Mouse (Mus musculus) G1E (cell line): ENCODE data around the gene Klk1b1. TPM values are rescaled to one million over a fixed set of nuclear protein-coding genes. Genes with fewer than 3 reads are reported as not detected.
"Not testable (repeated sequence)": the region's sequence is repeated elsewhere in the genome, so short reads cannot be mapped to it uniquely, and the experiment has no call there.

Source experiments
- ATAC-seq: 2 replicates; pipeline ENCODE4 v1.8.0; 2016; ENCODE audit warnings: mild to moderate bottlenecking; ENCODE audit not compliant: insufficient number of reproducible peaks, poor library complexity, low FRiP score, severe bottlenecking; ENCODE audit errors: extremely low read depth
- DNase-seq: peaks from one replicate; pipeline ENCODE4 v3.0.0; 2012; ENCODE audit warnings: low spot score
- H3K27me3 ChIP-seq: 2 replicates; pipeline ENCODE4 v1.6.1; 2012; ENCODE audit warnings: mild to moderate bottlenecking, low read length, inconsistent platforms; ENCODE audit not compliant: insufficient read depth
- H3K36me3 ChIP-seq: replicated peaks from 2 replicates; pipeline ENCODE3; 2012; ENCODE audit warnings: mild to moderate bottlenecking, inconsistent platforms
- H3K4me1 ChIP-seq: 2 replicates; pipeline ENCODE4 v1.6.1; 2012; ENCODE audit warnings: low read depth, low read length, inconsistent platforms, mixed read lengths; ENCODE audit not compliant: insufficient read depth
- H3K4me3 ChIP-seq: 2 replicates; pipeline ENCODE4 v1.5.1; 2012; ENCODE audit warnings: low read depth, mild to moderate bottlenecking, inconsistent platforms, low read length, moderate library complexity, mixed read lengths
- H3K9me3 ChIP-seq: replicated peaks from 2 replicates; pipeline ENCODE4 v1.6.1; 2012; ENCODE audit warnings: inconsistent platforms
- CTCF ChIP-seq: IDR thresholded peaks from 2 replicates; pipeline ENCODE4 v1.5.1; 2012; ENCODE audit warnings: low read depth, low read length, inconsistent platforms, mixed read lengths
- GATA1 ChIP-seq: IDR thresholded peaks from 2 replicates; pipeline ENCODE4 v1.6.1; 2012; ENCODE audit warnings: borderline replicate concordance, low read length, inconsistent platforms, mixed read lengths
- GATA2 ChIP-seq: IDR thresholded peaks from 2 replicates; pipeline ENCODE4 v1.6.1; 2012; ENCODE audit warnings: low read depth, low read length, inconsistent platforms, borderline replicate concordance
- POLR2AphosphoS5 ChIP-seq: IDR thresholded peaks from 2 replicates; pipeline ENCODE4 v1.6.1; 2012; ENCODE audit warnings: low read depth, low read length, inconsistent platforms; ENCODE audit not compliant: insufficient replicate concordance
- TAL1 ChIP-seq: conservative IDR thresholded peaks from 2 replicates; pipeline ENCODE4 v1.6.1; 2012; ENCODE audit warnings: low read depth, low read length, inconsistent platforms, mixed read lengths
- polyA plus RNA-seq: library from polyadenylated mRNA; stranded (reverse); fragments of >175 nt; gene quantifications from 2 replicates; pipeline ENCODE4 v1.2.3, GENCODE M21; 2012
- total RNA-seq, 2 experiments: library from RNA; stranded (forward) in 1 of 2; stranded (reverse) in 1 of 2; fragments of 200-1000 nt in 1 of 2; fragments of >200 nt in 1 of 2; fragmentation: Nextera tagmentation in 1 of 2; gene quantifications; 2 replicates each; pipeline ENCODE4 v1.2.3; 2014 to 2017

The Klk1b1 gene
- total and polyA plus RNA-seq, 3 experiments = not detected

DNA sequence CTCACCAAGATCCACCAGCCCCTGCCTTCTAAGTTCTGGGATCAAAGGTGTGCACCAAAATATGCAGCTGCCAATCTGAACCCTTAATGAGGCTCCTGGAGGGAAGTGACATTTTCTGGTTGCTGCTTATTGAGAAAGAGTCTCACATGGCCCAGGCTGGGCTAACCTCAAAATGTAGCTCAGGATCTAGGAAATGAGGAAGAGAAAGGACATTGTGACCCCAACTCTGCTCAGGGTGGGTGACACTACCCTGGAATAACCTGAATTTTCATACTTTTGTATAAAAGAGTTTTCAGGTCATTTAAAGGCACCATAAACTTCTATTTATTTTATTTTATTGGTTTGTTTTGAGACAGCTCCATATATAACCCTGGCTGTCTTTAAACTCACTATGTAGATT is 19.1 kb downstream of the Klk1b1 start:
- ATAC-seq (no peak), DNase-seq (no peak)
- Histone ChIP-seq H3K9me3 (no peaks in the 10 kb centered on the region), H3K27me3 (no peaks in the 10 kb centered on the region), H3K4me3 (no peak overlapping the region), H3K36me3 (no peaks in the 10 kb centered on the region), H3K4me1 (no peaks in the 10 kb centered on the region)
- TF ChIP-seq TAL1 = no peak
- no peak for TF ChIP-seq GATA2
- TF ChIP-seq CTCF = no peak
- no peak for TF ChIP-seq POLR2AphosphoS5
- no peak for TF ChIP-seq GATA1

DNA sequence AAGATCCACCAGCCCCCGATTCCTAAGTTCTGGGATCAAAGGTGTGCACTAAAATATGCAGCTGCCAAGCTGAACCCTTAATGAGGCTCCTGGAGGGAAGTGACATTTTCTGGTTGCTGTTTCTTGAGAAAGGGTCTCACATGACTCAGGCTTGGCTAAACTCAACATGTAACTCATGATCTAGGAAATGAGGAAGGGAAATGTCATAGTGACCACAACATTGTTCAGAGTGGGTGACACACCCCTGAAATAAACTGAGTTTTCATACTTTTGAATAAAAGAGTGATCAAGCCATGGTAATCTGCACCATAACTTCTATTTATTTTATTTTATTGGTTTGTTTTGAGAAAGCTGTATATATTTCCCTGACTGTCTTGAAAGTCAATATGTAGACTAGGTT is 28.3 kb downstream of the Klk1b1 start:
- not testable (repeated sequence) for H3K4me3 ChIP-seq, H3K27me3 ChIP-seq, DNase-seq, ATAC-seq, H3K4me1 ChIP-seq, H3K9me3 ChIP-seq, H3K36me3 ChIP-seq

DNA sequence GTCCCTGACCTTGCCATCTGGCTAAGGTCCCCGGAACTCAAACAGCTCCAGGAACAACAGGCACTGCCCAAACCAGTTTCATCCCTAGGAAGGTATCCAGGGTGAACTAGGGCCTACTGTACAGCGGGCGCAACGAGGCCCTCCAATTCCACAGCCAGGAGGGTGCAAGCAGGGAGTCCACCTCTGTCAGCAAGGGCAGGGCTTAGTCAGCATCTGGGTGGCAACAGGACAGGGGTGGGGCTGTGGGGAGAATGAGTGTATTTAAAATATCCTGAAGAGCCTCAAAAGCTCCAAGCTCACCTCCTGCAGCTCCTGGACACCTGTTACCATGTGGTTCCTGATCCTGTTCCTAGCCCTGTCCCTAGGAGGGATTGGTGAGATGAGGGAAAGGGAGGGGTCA is 29.0 kb downstream of the Klk1b1 start, which contains the start of gene Klk1b11:
TSS of gene Klk1b11 (plus strand) at position 301 of the 400 bp plus-strand sequence.
- H3K4me3 ChIP-seq, H3K9me3 ChIP-seq, H3K4me1 ChIP-seq, H3K36me3 ChIP-seq, H3K27me3 ChIP-seq, DNase-seq, ATAC-seq: not testable (repeated sequence)

DNA sequence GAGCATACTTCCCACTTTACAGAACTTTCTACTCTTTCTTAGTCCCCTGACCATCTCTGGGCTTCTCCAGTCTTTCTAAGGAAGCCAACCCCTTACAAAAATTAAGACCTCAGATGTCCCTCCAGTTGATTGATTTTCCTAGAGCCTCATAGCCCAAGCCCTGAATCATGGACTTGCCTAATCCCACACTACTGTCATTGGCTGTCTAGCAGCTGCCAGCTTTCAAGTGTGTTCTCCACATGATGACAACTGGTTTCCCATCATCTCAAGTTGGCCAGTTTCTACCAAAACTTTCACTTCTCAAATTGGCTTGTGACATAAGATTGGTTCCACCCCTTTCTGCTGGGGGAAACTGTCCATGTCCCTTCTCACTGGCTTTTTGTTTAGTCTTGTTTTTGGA is 38.3 kb downstream of the Klk1b1 start:
- TF ChIP-seq POLR2AphosphoS5 = no peak
- no peak for TF ChIP-seq GATA1
- TF ChIP-seq TAL1 = no peak
- no peak for TF ChIP-seq CTCF
- TF ChIP-seq GATA2 = no peak
- DNase-seq = no peak
- no peaks in the 10 kb centered on the region for H3K9me3 ChIP-seq
- H3K27me3 ChIP-seq = no peaks in the 10 kb centered on the region
- H3K4me3 ChIP-seq = no peak overlapping the region
- ATAC-seq = no peak
- H3K4me1 ChIP-seq = no peaks in the 10 kb centered on the region
- H3K36me3 ChIP-seq = no peaks in the 10 kb centered on the region

DNA sequence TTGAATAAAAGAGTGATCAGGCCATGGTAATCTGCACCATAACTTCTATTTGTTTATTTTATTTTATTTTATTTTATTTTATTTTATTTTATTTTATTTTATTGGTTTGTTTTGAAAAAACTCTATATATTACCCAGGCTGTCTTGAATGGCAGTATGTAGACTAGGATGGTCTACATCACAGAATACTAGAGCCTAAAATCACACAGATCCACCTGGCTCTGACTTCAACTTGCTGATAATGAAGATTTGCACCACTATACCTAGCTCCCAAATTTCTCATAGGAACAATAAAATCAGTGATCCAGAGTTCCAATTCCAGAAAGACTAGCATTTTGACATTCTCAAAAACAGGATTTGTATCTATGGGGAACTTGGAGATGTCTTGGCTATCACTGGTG is 45.3 kb downstream of the Klk1b1 start, which contains the start of gene Klk1b26:
TSS of gene Klk1b26 (plus strand) at position 301 of the 400 bp plus-strand sequence.
- not testable (repeated sequence) for H3K9me3 ChIP-seq, H3K4me1 ChIP-seq, DNase-seq, H3K4me3 ChIP-seq, H3K27me3 ChIP-seq, H3K36me3 ChIP-seq, ATAC-seq

DNA sequence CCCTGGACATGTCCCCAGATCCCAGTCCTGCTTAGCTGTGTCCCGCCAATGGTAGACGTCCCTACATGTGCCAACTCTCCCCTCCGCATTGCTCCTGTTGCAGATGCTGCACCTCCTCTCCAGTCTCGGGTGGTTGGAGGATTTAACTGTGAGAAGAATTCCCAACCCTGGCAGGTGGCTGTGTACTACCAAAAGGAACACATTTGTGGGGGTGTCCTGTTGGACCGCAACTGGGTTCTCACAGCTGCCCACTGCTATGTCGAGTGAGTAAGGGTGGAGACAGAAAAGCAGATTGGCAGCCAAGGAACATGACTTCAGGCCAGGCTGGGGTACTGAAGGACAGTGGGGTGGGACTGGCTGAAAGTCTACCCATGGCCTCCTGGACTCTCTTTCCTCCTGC is 48.1 kb downstream of the Klk1b1 start:
- ATAC-seq, H3K4me3 ChIP-seq, H3K9me3 ChIP-seq, H3K27me3 ChIP-seq, H3K36me3 ChIP-seq, DNase-seq, H3K4me1 ChIP-seq: not testable (repeated sequence)

DNA sequence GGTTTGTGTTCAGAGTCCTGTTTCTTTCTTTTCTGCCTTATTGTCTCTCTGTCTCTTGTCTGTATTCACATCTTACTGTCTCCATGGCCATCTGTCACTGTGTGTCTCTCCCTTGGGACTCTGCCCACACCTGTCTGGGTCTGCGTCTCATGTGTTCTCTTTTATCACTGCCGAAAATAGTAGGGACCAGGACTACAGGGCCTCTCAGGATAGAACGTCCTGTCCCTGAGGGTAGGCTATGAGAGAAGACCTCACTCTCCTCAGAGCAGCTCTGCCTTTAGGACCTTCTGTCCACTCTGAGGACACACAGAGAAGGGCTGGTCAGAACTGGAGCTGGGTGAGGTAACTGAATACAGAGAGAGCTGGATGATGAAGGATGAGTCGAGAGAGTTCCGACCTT is 48.5 kb downstream of the Klk1b1 start:
- Histone ChIP-seq H3K4me3 (no peak overlapping the region), H3K36me3 (no peaks in the 10 kb centered on the region), H3K4me1 (no peaks in the 10 kb centered on the region), H3K9me3 (no peaks in the 10 kb centered on the region), H3K27me3 (no peaks in the 10 kb centered on the region)
- TF ChIP-seq GATA1 = no peak
- TF ChIP-seq POLR2AphosphoS5 = no peak
- no peak for TF ChIP-seq TAL1
- TF ChIP-seq GATA2 = no peak
- no peak for TF ChIP-seq CTCF
- ATAC-seq (no peak), DNase-seq (no peak)

Other genes starting within 250 kb of the Klk1b1 start
Only the 20 nearest of the 22 such genes appear.
- gene Klk12, start 197.9 kb upstream of the Klk1b1 start, total RNA-seq (2014; fragmentation: Nextera tagmentation) = not detected in 2 replicates
- gene Klk12, start 197.9 kb upstream of the Klk1b1 start, total RNA-seq (2017) = not detected in 2 replicates
- gene Klk12, start 197.9 kb upstream of the Klk1b1 start, polyA plus RNA-seq = not detected in 2 replicates
- gene Klk11, start 192.1 kb upstream of the Klk1b1 start, total RNA-seq (2014; fragmentation: Nextera tagmentation) = not detected in 2 replicates
- not detected in 2 replicates for gene Klk11, start 192.1 kb upstream of the Klk1b1 start, total RNA-seq (2017)
- not detected in 2 replicates for gene Klk11, start 192.1 kb upstream of the Klk1b1 start, polyA plus RNA-seq
- not detected in 2 replicates for gene Klk10, start 185.7 kb upstream of the Klk1b1 start, total RNA-seq (2014; fragmentation: Nextera tagmentation)
- not detected in 2 replicates for gene Klk10, start 185.7 kb upstream of the Klk1b1 start, total RNA-seq (2017)
- gene Klk10, start 185.7 kb upstream of the Klk1b1 start, polyA plus RNA-seq = not detected in 2 replicates
- not detected in 2 replicates for gene Klk9, start 174.9 kb upstream of the Klk1b1 start, total RNA-seq (2014; fragmentation: Nextera tagmentation)
- 0.06 TPM in 1 of 2 replicates, not detected in the other for gene Klk9, start 174.9 kb upstream of the Klk1b1 start, total RNA-seq (2017)
- not detected in 2 replicates for gene Klk9, start 174.9 kb upstream of the Klk1b1 start, polyA plus RNA-seq
- gene Klk8, start 169.2 kb upstream of the Klk1b1 start, total RNA-seq (2014; fragmentation: Nextera tagmentation) = not detected in 2 replicates
- not detected in 2 replicates for gene Klk8, start 169.2 kb upstream of the Klk1b1 start, total RNA-seq (2017)
- not detected in 2 replicates for gene Klk8, start 169.2 kb upstream of the Klk1b1 start, polyA plus RNA-seq
- gene Klk7, start 155.5 kb upstream of the Klk1b1 start, total RNA-seq (2014; fragmentation: Nextera tagmentation) = not detected in 2 replicates
- gene Klk7, start 155.5 kb upstream of the Klk1b1 start, total RNA-seq (2017) = 0.05 TPM in 1 of 2 replicates, not detected in the other
- gene Klk7, start 155.5 kb upstream of the Klk1b1 start, polyA plus RNA-seq = not detected in 2 replicates
- gene Klk6, start 142.3 kb upstream of the Klk1b1 start, total RNA-seq (2014; fragmentation: Nextera tagmentation) = not detected in 2 replicates
- gene Klk6, start 142.3 kb upstream of the Klk1b1 start, total RNA-seq (2017) = 0.05 TPM in 1 of 2 replicates, not detected in the other
- not detected in 2 replicates for gene Klk6, start 142.3 kb upstream of the Klk1b1 start, polyA plus RNA-seq
- gene Klk5, start 124.8 kb upstream of the Klk1b1 start, total RNA-seq (2014; fragmentation: Nextera tagmentation) = not detected in 2 replicates
- gene Klk5, start 124.8 kb upstream of the Klk1b1 start, total RNA-seq (2017) = 0.11 TPM in 1 of 2 replicates, not detected in the other
- not detected in 2 replicates for gene Klk5, start 124.8 kb upstream of the Klk1b1 start, polyA plus RNA-seq
- not detected in 2 replicates for gene Klk4, start 85.6 kb upstream of the Klk1b1 start, total RNA-seq (2014; fragmentation: Nextera tagmentation)
- gene Klk4, start 85.6 kb upstream of the Klk1b1 start, total RNA-seq (2017) = not detected in 2 replicates
- not detected in 2 replicates for gene Klk4, start 85.6 kb upstream of the Klk1b1 start, polyA plus RNA-seq
- not detected in 2 replicates for gene Klk15, start 33.0 kb upstream of the Klk1b1 start, total RNA-seq (2014; fragmentation: Nextera tagmentation)
- gene Klk15, start 33.0 kb upstream of the Klk1b1 start, total RNA-seq (2017) = not detected in 2 replicates
- gene Klk15, start 33.0 kb upstream of the Klk1b1 start, polyA plus RNA-seq = not detected in 2 replicates
- gene Klk1b8, start 16.1 kb upstream of the Klk1b1 start, total RNA-seq (2014; fragmentation: Nextera tagmentation) = not detected in 2 replicates
- gene Klk1b8, start 16.1 kb upstream of the Klk1b1 start, total RNA-seq (2017) = not detected in 2 replicates
- not detected in 2 replicates for gene Klk1b8, start 16.1 kb upstream of the Klk1b1 start, polyA plus RNA-seq
- not detected in 2 replicates for gene Klk1b9, start 9.3 kb downstream of the Klk1b1 start, total RNA-seq (2014; fragmentation: Nextera tagmentation)
- gene Klk1b9, start 9.3 kb downstream of the Klk1b1 start, total RNA-seq (2017) = not detected in 2 replicates
- not detected in 2 replicates for gene Klk1b9, start 9.3 kb downstream of the Klk1b1 start, polyA plus RNA-seq
- gene Klk1b11, start 29.1 kb downstream of the Klk1b1 start, total RNA-seq (2014; fragmentation: Nextera tagmentation) = not detected in 2 replicates
- not detected in 2 replicates for gene Klk1b11, start 29.1 kb downstream of the Klk1b1 start, total RNA-seq (2017)
- not detected in 2 replicates for gene Klk1b11, start 29.1 kb downstream of the Klk1b1 start, polyA plus RNA-seq
- not detected in 2 replicates for gene Klk1b26, start 45.4 kb downstream of the Klk1b1 start, total RNA-seq (2014; fragmentation: Nextera tagmentation)
- not detected in 2 replicates for gene Klk1b26, start 45.4 kb downstream of the Klk1b1 start, total RNA-seq (2017)
- gene Klk1b26, start 45.4 kb downstream of the Klk1b1 start, polyA plus RNA-seq = not detected in 2 replicates
- gene Klk1b27, start 85.5 kb downstream of the Klk1b1 start, total RNA-seq (2014; fragmentation: Nextera tagmentation) = not detected in 2 replicates
- 0.16 TPM in 1 of 2 replicates, not detected in the other for gene Klk1b27, start 85.5 kb downstream of the Klk1b1 start, total RNA-seq (2017)
- not detected in 2 replicates for gene Klk1b27, start 85.5 kb downstream of the Klk1b1 start, polyA plus RNA-seq
- not detected in 2 replicates for gene Klk1b21, start 135.6 kb downstream of the Klk1b1 start, total RNA-seq (2014; fragmentation: Nextera tagmentation)
- not detected in 2 replicates for gene Klk1b21, start 135.6 kb downstream of the Klk1b1 start, total RNA-seq (2017)
- gene Klk1b21, start 135.6 kb downstream of the Klk1b1 start, polyA plus RNA-seq = not detected in 2 replicates
- gene Klk1b22, start 145.9 kb downstream of the Klk1b1 start, total RNA-seq (2014; fragmentation: Nextera tagmentation) = not detected in 2 replicates
- gene Klk1b22, start 145.9 kb downstream of the Klk1b1 start, total RNA-seq (2017) = not detected in 2 replicates
- not detected in 2 replicates for gene Klk1b22, start 145.9 kb downstream of the Klk1b1 start, polyA plus RNA-seq
- gene Klk1b16, start 170.0 kb downstream of the Klk1b1 start, total RNA-seq (2014; fragmentation: Nextera tagmentation) = not detected in 2 replicates
- gene Klk1b16, start 170.0 kb downstream of the Klk1b1 start, total RNA-seq (2017) = not detected in 2 replicates
- not detected in 2 replicates for gene Klk1b16, start 170.0 kb downstream of the Klk1b1 start, polyA plus RNA-seq
- not detected in 2 replicates for gene Klk1b24, start 221.5 kb downstream of the Klk1b1 start, total RNA-seq (2014; fragmentation: Nextera tagmentation)
- gene Klk1b24, start 221.5 kb downstream of the Klk1b1 start, total RNA-seq (2017) = not detected in 2 replicates
- gene Klk1b24, start 221.5 kb downstream of the Klk1b1 start, polyA plus RNA-seq = not detected in 2 replicates
- not detected in 2 replicates for gene Klk1b3, start 231.4 kb downstream of the Klk1b1 start, total RNA-seq (2014; fragmentation: Nextera tagmentation)
- gene Klk1b3, start 231.4 kb downstream of the Klk1b1 start, total RNA-seq (2017) = not detected in 2 replicates
- not detected in 2 replicates for gene Klk1b3, start 231.4 kb downstream of the Klk1b1 start, polyA plus RNA-seq